Mouse (Mus musculus) olfactory bulb, adult 2 months (tissue): ENCODE measurements around the gene Tprn.

ENCODE experiments used
- CTCF ChIP-seq: fragments of 200-500 bp; IDR thresholded peaks from 2 replicates; pipeline ENCODE4 v1.5.1; 2012; ENCODE audit warnings: low read depth, mild to moderate bottlenecking, low read length, moderate library complexity; ENCODE audit not compliant: insufficient read depth
- POLR2A ChIP-seq: fragments of 200-500 bp; IDR thresholded peaks from 2 replicates; pipeline ENCODE4 v1.6.1; 2012; ENCODE audit warnings: mild to moderate bottlenecking, low read depth, low read length, moderate library complexity; ENCODE audit not compliant: insufficient read depth

GRCm38 (mm10) chr2:25310180-25310579 is 47.8 kb downstream of the Tprn start:
- TF ChIP-seq CTCF (no peak), POLR2A (no peak)
